Mouse (Mus musculus) gonadal fat pad, adult 2 months (tissue): ENCODE measurements around the gene Smurf1. TPM values are rescaled to one million over a fixed set of nuclear protein-coding genes. Genes with fewer than 3 reads are reported as not detected.
A peak's percentile ranks its signal among the peaks of the same experiment; 100 is the strongest.

Source experiments
- DNase-seq: peaks from one replicate; pipeline ENCODE4 v3.0.0-alpha.2; 2012; ENCODE audit warnings: low read depth
- polyA plus RNA-seq: library from polyadenylated mRNA; depleted of rRNA; stranded (reverse); fragments of >200 nt; gene quantifications from 2 replicates; pipeline ENCODE4 v1.2.3, GENCODE M21; 2012; rRNA removed

The Smurf1 gene
- polyA plus RNA-seq, 1 experiment = 29.8 TPM

DNA sequence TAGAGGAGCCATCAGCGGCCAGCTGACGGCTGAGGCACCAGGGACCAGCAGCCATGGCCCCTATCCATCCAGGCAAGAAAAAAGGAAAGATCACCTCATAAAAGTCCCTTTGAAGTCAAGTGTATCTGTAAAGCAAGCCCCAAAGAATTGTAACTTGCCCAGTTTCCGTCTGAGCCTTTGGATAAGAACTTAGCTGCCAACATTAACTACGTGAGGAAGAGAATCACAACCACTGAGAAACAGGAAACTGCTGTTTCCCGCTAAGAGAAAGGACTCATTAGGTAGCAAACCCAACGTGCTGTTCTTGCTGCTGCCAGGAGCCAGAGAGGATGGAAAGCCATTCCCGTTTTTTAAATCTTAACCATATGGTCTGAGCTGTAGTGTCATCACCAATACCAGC, 94.9 kb downstream of the Smurf1 start:
- DNase-seq = no peak

DNA sequence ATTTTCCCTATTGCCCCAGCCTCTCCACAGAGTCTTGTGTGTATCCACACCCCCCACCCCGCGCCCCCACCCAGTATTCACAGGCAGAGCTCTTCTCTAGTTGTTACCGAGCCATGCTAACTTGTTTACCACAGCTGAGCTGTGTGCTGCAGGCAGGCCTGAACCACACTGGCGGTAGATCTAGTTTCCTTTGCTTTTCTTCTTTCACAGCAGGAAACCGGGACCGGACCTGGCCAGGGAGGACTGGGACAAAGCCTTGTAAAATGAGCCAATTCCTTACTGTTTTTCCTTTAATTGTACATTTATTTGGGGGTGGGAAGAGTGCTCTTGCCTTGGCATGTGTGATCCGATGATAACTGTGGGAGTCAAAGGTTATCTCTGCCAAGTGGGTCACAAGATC, 96.2 kb downstream of the Smurf1 start:
- DNase-seq = no peak

DNA sequence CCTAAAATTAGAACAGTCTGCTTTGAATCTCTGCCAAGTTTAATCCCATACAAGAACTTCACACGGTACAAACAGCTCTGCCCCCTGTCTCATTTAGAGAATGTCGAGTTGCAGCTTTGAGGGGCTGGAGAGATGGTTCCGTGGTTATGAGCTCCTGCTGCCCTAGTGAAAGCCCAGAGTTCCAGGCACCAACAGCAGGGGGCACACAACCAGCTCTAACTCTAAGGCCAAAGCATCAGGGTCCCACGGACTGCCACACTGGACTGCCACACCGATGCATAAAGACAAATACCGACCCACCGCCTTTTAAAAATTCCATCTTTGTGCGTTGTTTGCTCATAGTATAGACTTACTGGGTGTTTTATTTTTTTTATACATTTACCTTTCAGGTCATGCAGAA, 98.7 kb downstream of the Smurf1 start:
- DNase-seq = no peak

DNA sequence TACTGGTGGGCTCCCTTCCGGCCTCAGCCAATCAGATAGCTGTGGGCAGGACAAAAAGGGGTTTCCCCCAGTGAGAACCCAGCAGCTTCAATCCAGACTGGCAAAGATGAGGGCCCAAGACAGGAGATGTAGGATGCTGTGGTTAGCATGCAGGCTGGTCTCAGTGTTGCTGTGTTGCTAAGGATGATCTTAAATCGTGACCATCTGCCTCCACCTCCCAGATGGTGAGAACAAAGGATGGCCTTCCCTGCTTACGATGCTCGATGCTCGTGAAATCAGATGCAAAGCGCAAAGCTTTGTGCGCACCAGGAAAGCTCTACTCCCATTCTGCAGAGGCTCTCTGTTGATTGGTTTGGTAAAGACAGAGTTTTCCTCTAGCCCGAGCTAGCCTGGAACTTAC, 104.7 kb downstream of the Smurf1 start:
- no peak for DNase-seq

DNA sequence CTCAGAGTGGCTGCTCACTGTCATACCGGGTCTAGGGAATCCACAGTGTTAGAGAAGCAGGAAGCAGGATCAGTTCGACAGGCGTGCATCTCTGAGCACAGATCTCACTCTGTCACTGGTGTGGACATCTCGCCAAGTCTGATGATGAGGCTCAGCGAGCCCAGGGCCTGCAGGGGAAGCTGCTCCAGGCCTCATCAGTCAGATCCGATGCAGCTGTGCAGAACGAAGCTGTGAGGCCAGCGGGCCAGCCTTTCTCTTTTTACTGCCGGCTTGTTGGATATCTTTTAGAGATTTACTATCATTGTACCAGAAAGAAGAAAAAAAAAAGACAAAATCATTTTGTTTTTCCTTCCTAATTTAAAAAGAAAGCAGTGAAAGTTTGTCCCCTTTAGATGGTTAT, 106.4 kb downstream of the Smurf1 start:
- no peak for DNase-seq

DNA sequence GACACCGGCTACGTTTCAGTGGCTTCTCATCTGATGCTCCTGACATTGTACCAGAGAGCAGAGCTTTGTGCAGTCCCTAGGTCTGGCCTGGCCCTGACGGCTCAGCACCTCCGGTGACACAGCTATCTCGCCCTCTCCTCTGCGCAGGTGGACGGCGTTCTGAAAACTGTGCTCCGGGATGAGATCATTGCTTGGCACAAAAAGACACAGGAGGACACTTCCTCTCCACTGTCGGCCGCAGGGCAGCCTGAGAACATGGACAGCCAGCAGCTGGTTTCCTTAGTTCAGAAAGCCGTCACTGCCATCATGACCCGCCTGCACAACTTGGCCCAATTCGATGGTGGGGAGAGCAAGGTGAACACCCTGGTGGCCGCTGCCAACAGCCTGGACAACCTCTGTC, 107.1 kb downstream of the Smurf1 start:
- DNase-seq = no peak

DNA sequence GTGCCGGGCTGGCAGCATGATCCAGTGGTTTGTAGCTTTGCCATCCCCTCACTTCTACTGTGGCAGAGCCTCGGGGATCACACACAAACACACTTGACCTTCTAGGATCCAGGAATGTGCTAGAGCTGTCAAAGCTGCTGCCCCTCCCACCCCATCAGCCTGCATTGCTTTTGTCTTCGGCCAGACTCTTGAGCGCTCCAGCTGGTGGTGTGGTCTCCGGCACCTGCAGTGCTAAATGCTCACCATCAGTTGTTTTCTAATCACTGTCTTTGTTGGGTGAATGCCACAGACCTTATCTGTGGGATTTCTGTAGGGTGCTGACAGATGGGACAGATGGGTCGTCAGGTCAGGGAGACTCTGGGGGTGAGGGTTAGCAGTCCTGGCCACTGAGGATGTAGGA, 109.7 kb downstream of the Smurf1 start:
- DNase-seq = no peak

DNA sequence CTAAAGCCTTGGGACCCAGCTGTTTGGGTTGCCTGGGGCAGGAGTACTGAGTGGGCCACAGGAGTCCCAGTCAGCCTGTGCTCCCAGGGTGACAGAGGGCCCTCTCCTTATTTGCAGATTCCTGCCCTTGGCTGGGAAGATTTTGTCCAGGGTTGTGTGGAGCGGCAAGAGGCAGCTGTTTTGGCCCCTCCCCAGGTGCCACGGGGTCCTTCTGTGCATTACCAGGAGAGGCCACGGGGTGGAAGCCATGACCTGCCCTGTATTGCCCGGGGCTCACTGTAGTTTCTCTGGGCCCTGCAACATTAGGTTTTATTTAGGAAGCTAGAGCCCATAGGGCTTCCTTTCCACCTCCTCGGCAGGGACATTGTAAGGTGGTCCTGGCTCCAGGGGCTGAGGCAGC, 111.7 kb downstream of the Smurf1 start:
- no peak for DNase-seq

DNA sequence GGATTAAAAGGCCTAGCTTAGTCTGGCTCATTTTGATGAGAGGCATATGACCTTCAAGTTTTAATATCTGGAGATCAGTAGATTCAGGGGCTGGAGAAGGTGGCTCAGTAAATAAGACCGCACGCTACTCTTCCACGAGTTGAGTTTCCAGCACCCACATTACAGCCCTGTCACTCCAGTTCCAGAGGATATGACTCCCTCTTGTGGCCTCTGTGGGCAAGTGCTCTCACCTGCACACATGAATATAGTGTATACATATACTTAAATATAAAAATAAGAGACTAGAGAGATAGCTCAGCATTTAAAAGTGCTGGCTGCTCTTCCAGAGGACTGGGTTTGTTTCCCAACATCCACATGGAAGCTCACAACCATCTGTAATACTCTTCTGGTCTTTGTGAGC, 113.8 kb downstream of the Smurf1 start:
- no peak for DNase-seq

DNA sequence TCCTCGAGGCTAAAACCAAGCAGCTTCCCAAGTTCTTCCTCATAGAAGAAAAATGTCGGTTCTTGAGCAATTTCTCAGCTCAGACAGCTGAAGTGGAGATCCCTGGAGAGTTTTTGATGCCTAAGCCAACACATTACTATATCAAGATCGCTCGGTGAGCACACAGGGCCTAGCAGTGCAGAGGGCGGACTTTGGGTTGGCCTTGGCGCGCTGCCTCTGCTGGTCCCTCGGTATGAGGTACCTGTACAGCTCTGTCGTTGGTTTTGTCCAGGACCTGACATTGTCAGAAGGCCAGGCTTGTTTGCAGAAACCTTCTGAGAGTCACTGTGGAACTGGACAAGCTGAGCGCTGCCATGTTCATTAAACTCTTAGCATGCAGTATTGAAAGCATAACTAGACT, 115.7 kb downstream of the Smurf1 start:
- DNase-seq = peak; percentile 1

DNA sequence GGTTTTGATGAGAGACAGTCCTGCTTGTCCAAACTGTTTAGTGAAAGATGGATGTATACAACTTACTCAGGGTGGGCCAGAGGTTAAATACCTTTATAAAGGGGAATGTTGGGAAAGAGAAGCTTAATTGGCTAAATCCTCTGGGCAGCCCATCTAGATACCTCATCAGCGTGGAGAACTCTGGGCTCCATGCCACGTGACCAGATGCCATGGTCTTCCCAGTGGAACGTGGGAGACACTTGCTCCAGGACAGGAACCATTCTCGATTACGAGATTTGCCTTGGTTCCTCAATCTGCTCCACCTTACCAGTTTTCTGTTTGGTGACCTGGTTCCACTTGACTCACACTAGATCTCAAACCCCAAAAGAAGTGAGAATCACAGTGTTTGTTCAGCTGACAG, 116.9 kb downstream of the Smurf1 start:
- DNase-seq = no peak

DNA sequence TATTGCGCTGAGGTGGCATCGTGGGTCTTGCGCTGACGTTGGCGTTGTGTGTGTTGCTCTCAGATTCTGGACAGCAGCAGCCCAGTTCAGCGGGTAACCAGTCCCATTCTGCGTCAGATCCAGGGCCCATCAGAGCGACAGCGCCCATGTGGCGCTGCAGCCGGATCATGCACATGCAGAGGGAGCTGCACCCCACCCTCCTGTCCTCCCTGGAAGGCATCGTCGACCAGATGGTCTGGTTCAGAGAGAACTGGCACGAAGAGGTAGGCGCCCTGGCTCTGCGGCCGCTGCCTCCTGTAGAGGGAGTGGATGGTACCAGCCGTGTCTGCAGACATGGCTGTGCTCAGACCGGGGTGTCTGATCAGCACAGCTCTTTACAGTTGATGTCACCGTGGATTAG, 120.3 kb downstream of the Smurf1 start:
- DNase-seq = no peak

DNA sequence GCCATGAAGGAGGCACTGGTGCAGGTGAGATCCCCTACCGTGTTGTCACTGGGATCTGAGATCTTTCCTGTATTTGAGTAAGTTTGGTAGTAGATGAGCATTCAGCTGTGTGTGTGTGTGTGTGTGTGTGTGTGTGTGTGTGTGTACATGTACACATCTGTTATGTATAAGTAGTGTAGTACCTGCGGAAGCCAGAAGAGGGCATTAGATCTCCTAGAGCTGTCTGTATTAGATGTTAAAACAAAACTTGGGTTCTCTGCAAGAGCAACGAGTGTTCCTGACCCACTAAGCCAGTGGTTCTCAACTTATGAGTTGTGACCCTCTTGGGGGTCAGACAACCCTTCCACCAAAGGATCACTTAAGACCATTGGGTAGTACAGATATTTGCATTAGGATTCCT, 129.5 kb downstream of the Smurf1 start:
- no peak for DNase-seq

DNA sequence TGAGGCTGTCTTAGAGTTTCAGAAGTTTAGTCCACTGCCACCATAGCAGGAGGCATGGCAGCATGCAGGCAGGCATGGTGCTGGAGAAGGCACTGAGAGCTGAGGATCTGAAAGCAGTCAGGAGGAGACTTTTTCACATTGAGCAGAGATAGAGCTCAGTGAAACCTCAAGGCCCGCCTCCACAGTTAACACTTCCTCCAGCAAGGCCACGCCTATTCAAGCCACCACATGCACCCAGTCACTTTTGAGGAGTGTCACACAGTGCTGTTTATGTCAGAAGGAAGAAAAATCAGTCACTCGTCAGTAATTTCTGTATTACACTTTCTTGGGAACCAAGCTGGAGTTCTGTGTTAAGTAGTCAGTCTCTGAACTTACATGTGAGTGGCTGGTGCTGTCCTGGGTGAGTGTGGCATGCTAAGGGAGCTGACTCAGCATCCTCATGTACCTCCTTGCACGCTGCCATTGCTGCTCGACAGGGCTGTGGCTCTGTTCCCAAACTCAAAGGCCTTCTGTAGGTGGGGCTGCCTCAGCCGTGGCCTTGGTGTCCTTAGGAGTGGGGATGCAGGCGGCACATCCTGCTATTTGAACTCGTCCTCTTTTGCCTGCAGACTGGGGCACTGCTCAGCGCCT, 133.7 kb downstream of the Smurf1 start:
- no peak for DNase-seq

DNA sequence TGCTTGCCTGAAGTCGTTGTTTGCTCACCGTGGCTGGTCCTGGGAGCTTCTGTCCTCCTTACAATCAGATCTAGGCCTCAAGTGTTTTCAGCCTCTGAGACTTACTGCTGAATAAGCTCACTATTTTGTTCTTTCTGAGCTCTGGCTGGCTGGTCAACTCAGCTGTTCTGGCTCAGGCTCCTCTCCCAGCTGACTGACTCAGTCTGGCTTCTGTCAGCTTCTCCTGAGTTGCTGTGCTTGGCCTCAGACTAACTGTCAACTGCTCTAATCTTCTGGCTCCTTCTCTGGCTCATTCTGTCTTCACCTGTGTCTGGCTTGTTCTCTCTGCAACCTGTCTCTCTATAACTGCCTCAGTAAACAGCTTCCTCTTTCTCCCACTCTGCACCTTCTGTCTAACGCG, 136.0 kb downstream of the Smurf1 start:
- no peak for DNase-seq

DNA sequence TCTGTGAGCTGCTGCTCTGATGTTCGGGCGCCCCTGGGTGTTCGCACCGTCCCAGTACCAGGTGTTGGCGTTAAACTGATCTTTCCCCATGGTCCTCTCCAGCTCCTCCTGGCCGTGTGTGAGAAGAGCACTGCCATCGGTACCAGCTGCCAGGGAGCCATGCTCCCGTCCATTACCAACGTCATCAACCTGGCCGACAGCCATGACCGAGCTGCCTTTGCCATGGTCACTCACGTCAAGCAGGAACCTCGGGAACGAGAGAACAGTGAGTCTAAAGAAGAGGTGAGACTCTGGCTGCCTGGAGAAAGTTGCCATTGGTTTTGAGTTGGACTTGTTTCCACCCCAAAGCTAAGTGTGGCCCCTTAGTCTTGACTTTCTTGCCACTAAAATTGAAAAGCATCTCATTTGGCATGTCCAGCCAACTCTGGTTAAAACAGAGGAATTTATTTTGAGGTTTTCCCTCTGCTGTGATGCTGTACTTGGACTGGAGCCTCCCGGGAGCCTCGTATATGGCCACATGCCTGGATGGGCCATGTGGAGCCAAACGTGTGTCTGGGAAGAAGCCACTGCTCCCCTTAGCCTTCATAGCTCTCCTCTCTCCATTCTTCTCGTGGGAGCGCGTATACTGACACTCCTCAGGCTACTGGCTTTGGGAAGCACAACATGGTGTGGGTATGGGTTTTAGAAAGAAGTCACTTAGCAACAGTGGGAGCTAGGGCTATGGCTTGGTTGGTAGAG, 137.1 kb downstream of the Smurf1 start:
- no peak for DNase-seq

Other genes starting within 250 kb of the Smurf1 start
- gene Tmem130, start 204.0 kb downstream of the Smurf1 start, polyA plus RNA-seq = 0.08 TPM in 2 replicates
- gene Trrap, start 198.1 kb downstream of the Smurf1 start, polyA plus RNA-seq = 98.4 and 103 TPM in 2 replicates
- gene Gm4871, start 66.9 kb upstream of the Smurf1 start, polyA plus RNA-seq = 0.13 TPM in 1 of 2 replicates, not detected in the other
- gene 1700018F24Rik, start 77.1 kb upstream of the Smurf1 start, polyA plus RNA-seq = 0.53 TPM in 1 of 2 replicates, not detected in the other
- 175 and 197 TPM in 2 replicates for gene Arpc1a, start 118.0 kb upstream of the Smurf1 start, polyA plus RNA-seq
- gene Kpna7, start 118.2 kb upstream of the Smurf1 start, polyA plus RNA-seq = 0.05 TPM in 1 of 2 replicates, not detected in the other
- 563 and 599 TPM in 2 replicates for gene Arpc1b, start 148.4 kb upstream of the Smurf1 start, polyA plus RNA-seq
- 22.7 and 25.9 TPM in 2 replicates for gene Pdap1, start 174.4 kb upstream of the Smurf1 start, polyA plus RNA-seq
- gene Bud31, start 174.5 kb upstream of the Smurf1 start, polyA plus RNA-seq = 42.6 and 72.1 TPM in 2 replicates
- 15.8 and 17.7 TPM in 2 replicates for gene Ptcd1, start 201.3 kb upstream of the Smurf1 start, polyA plus RNA-seq
- gene Cpsf4, start 201.4 kb upstream of the Smurf1 start, polyA plus RNA-seq = 24.4 and 25.7 TPM in 2 replicates
- 136 and 153 TPM in 2 replicates for gene Atp5j2, start 226.2 kb upstream of the Smurf1 start, polyA plus RNA-seq
- 4.4 and 4.7 TPM in 2 replicates for gene Zkscan14, start 236.0 kb upstream of the Smurf1 start, polyA plus RNA-seq
- 8.2 and 8.4 TPM in 2 replicates for gene Zkscan5, start 238.7 kb upstream of the Smurf1 start, polyA plus RNA-seq